Mouse (Mus musculus): Measurements from ENCODE around the gene Ppm1h. TPM values are rescaled to one million over a fixed set of nuclear protein-coding genes. Genes with fewer than 3 reads are reported as not detected.

Gene Ppm1h
- total RNA-seq, 2 experiments from 2014 or later = 6.7 to 7.8 TPM

GRCm38 (mm10) chr10:122883823-122884743, 205.5 kb downstream of the Ppm1h start:
- intact Hi-C loops (cut with DNase I) = no loop called here
- DNase-seq = peak; percentile 34 to 61

- intact Hi-C loops (cut with DNase I) = no loop called here
- no peak for DNase-seq
Observed at GRCm38 (mm10) chr10:122885301-122885700, 206.7 kb downstream of the Ppm1h start.

DNA sequence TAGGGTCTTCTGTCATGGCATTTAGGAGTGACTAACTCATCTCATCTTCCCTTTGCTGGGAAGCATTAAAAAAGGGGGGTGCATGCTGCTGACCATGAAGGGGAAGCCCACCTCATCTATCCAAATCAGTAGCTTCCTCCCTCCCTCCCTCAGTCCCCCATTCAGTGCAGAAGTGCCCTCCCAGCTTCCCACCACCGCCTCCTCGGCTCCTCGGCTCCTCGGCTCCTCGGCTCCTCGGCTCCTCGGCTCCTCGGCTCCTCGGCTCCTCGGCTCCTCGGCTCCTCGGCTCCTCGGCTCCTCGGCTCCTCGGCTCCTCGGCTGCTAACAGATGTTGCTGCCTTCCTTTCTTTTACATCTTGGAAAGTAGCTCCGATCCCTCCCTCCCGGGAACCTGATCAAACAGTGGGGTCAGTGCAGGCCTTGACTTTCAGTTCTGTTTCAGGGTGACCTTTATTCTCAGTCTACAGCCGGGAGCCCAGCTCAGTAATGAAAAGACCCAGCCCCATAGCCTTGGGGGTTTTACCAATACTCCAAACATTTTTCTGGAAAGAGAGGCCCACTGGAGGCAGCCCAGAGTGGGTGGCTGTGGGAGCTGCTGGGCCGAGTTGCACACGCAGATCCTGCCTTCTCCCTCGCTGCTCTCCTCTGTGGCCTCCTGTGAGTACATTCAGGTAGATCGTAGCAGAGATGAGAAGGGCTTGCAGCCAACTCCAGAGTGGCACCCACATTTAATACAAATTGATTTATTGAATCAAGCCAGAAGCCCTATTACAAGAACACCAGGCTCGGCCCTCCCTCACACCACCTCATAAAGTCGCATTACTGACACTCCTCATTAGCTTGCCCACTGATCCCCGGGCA, 207.7 kb downstream of the Ppm1h start:
- intact Hi-C loops (cut with DNase I) = loop anchor here (2.0 kb wide), 1 partner anchor 71 kb away; no protein-coding TSS in a partner anchor
- DNase-seq = peak; percentile 48 to 53

DNA sequence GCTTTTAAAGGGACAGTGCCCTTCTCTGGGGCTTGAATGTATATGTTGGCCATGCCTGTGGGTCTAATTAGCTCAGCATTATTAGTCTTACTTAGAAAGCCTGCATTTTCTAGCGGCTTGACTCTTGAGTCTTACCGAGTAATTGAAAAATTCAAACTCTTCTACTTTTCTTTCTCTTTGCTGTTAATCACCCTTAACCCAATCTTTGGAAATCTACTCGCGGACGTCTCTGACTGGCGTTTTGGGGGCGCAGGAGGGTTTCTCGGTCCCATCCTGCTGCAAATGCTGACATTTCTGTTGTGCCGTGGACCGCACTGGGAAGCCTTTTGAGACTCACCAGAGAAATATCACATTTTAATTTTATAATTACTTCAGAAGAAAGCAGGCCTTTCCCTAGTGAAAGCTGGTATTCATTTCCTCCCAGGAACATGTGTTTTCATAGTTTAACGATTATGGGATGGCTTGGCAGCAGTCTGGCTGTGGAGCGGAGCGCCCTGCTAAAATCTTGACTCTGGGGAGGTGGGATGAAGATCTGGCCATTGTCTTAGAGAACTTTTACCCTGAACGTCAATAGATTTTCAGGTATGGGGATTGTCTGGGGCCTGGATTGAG, 208.5 kb downstream of the Ppm1h start:
- DNase-seq = no peak
- intact Hi-C loops (cut with DNase I) = loop anchor here (2.0 kb wide), 1 partner anchor 72 kb away; no protein-coding TSS in a partner anchor

DNA sequence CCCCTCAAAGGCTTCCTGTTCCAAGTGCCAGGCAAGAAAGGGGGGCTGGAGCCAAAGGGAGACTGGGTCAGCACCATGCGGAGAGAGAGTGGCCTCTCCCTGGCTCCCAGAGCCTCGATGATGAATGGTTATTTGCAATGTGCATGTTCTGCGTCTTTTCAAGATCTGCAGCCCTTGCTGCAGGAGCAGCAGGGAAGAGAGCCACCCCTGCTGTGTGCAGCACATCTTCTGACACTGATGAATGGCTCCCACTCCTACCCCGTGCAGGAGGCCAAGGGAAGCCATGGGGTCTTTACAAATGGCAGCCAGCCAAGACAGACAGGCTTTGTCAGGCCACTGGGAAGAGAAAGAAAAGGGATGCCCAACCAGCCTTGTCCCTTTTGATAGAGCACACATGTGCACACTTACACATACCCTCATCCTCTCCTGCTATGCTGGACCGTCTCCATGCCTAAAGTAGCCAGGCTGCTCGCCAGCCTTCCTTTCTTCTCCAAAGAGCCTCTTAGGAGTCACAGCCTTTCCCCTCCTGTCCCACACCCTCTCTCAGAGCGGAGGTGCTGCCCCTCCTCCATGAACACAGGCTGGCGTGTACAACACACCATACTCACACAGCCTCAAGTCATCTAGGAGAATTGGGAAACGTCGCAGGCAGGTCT, 209.1 kb downstream of the Ppm1h start:
- peak in 1 of 2 experiments; percentile 26 for DNase-seq
- intact Hi-C loops (cut with DNase I) = loop anchor here (2.0 kb wide), 1 partner anchor 73 kb away; no protein-coding TSS in a partner anchor

DNA sequence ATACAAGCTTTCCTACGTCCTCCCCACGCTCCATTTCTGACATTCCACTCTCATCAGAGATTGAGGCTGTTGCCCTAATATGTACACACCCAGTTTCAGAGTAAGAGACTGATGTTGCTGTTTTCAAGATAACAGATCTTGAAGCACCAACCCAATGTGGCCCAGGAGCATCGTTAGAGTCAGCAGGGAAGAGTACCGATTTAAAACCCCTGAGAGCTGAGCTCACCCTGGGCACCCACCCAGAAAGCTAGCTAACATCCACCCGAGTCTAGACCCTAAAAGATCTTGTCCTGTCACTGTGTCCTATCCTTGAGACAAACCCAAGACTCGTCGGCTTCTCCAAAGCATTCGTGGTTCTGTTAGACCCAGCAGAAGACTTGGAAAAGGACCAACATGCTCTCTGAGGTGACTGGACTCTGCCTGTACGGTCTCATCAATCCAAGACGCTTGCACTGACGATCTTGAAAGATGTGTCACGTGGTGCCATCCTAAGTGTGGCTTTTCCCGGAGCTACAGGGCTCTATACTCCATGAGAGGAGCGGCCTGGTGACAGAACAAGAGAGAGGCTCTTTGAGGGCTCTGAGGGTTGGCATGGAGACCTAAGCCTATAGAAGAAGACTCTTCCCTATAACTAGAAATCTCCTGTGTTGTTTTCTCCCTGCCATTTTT, 212.3 kb downstream of the Ppm1h start:
- intact Hi-C loops (cut with DNase I) = no loop called here
- peak in 1 of 2 experiments; percentile 22 for DNase-seq

DNA sequence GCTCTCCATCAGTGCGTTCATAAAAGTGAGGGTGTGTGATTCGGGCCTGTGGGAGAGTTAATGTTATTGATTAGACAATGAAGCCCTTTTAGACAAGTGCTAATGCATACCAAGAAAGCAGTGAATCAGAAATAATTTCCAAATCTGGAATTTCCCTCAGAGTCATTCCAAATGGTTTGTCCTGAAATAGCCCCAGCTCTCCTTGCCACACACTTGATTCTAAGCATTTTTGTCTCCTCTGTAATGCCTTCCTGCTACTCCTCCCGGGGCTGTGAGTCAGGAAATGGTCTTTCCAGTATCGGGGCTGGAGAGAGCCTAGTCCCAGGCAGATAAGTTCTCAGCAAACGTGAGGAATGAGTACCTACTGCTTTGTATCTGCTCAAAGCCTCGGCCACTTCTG, 212.9 kb downstream of the Ppm1h start:
- intact Hi-C loops (cut with DNase I) = no loop called here
- peak in 1 of 2 experiments; percentile 27 for DNase-seq

- DNase-seq = peak; percentile 69 to 76
Observed at GRCm38 (mm10) chr10:122894555-122895069, 216.1 kb downstream of the Ppm1h start.

DNA sequence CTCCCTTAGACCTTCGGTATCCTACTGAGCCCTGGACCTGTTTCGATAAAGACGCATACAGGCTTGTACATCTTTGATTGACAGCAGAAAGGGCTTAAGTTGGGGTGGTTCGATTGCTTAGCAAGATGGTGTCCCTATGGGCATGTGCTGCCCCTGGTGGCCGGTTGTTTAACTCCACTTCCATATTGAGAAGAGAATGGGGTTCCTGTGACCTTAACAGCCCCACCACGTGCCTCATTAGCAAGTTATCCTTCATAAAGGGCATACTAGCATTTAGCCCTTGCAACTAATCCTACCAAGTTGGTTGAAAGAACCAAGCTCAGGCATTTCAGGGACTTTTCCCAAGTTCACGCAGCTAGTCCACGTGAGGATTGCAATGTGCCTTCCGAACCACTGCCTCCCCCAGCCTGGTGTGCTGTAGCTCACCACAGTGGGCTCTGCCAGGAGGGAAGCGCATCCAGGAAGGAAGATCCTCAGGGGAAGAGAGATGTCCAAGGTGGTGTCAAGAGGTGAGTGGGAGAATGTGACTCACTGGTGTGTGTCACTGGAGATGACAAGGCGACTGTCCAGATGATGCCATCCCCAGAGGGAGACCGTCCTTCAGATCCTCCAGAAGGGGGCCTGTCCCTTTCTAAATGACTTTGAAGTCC, 216.7 kb downstream of the Ppm1h start:
- DNase-seq = peak; percentile 49 to 58

More at GRCm38 (mm10) chr10:122894555-122895069, 216.1 kb downstream of the Ppm1h start:
- intact Hi-C loops (cut with DNase I) = loop anchor here (2.0 kb wide), 1 partner anchor 90 kb away; no protein-coding TSS in a partner anchor

GRCm38 (mm10) chr10:122899971-122900370, 221.4 kb downstream of the Ppm1h start:
- peak in 1 of 2 experiments; percentile 18 for DNase-seq
- intact Hi-C loops (cut with DNase I) = no loop called here

More for the DNA sequence above, 216.7 kb downstream of the Ppm1h start:
- intact Hi-C loops (cut with DNase I) = loop anchor here (2.0 kb wide), 1 partner anchor 90 kb away; no protein-coding TSS in a partner anchor

DNA sequence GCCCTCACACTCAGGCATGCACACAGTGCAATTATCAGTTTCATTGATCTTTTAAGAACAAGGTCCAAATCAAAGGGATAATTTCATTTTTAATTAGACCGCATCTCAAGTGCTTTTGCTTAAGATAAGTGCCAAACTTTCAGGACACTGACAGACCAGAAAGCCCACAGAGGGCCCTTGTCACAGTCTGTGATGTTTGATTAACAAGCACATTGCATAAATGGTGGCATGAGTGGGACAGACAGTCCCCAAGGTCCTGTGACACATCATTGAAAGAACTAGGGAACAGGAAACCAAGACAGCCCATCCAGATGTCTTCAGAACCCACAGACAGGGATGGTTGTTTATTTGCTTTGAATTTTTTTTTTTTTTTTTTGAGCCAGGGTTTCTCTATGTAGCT, 221.9 kb downstream of the Ppm1h start:
- intact Hi-C loops (cut with DNase I) = no loop called here

GRCm38 (mm10) chr10:122901379-122901778, 222.8 kb downstream of the Ppm1h start:
- intact Hi-C loops (cut with DNase I) = no loop called here

More for the DNA sequence above, 221.9 kb downstream of the Ppm1h start:
- no peak for DNase-seq

GRCm38 (mm10) chr10:122909406-122910032, 231.0 kb downstream of the Ppm1h start:
- no peak for DNase-seq
- intact Hi-C loops (cut with DNase I) = no loop called here

More at GRCm38 (mm10) chr10:122901379-122901778, 222.8 kb downstream of the Ppm1h start:
- DNase-seq = no peak

GRCm38 (mm10) chr10:122910798-122911225, 232.2 kb downstream of the Ppm1h start:
- intact Hi-C loops (cut with DNase I) = no loop called here
- DNase-seq = no peak

GRCm38 (mm10) chr10:122911668-122912067, 233.1 kb downstream of the Ppm1h start:
- DNase-seq = no peak
- intact Hi-C loops (cut with DNase I) = loop anchor here (2.0 kb wide), 1 partner anchor 73 kb away; no protein-coding TSS in a partner anchor

DNA sequence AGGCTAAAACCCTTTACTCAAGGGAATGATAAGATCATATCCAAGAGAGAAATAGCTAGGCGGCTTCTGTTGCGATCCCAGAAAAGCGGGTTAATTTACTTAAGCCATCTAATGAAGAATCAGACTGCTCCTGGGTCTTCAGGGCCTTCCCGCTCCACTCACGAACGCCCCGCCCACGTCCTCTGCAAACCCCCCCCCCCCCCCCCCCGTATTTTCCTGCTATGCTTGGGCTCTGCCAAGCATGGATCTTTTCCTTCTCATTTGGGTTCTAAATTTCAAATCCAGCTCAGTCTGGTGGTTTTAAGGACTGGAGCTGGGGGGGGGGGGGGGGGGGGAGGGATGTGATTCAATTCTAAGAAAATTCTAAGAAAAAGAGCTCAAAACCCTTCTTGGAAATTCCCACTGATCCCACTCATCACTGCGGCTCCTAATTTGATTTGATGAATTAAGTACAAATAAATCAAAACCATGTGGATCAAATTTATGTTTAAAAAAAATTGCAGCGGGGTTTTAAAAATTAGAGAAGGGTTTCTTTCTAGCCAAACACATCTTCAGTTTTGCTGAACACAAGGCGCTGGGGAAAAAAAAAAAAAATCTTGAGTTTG, 233.6 kb downstream of the Ppm1h start:
- intact Hi-C loops (cut with DNase I) = loop anchor here (2.0 kb wide), 1 partner anchor 73 kb away; no protein-coding TSS in a partner anchor
- no peak for DNase-seq

- intact Hi-C loops (cut with DNase I) = loop anchor here (2.0 kb wide), 1 partner anchor 72 kb away; no protein-coding TSS in a partner anchor
- DNase-seq = peak; percentile 73 to 79
Observed at GRCm38 (mm10) chr10:122912701-122913368, 234.3 kb downstream of the Ppm1h start.
